Mouse (Mus musculus): ENCODE measurements around the gene Plod3. TPM values are rescaled to one million over a fixed set of nuclear protein-coding genes. Genes with fewer than 3 reads are reported as not detected.

The Plod3 gene
- polyA plus RNA-seq, 1 experiment: 124 TPM

DNA sequence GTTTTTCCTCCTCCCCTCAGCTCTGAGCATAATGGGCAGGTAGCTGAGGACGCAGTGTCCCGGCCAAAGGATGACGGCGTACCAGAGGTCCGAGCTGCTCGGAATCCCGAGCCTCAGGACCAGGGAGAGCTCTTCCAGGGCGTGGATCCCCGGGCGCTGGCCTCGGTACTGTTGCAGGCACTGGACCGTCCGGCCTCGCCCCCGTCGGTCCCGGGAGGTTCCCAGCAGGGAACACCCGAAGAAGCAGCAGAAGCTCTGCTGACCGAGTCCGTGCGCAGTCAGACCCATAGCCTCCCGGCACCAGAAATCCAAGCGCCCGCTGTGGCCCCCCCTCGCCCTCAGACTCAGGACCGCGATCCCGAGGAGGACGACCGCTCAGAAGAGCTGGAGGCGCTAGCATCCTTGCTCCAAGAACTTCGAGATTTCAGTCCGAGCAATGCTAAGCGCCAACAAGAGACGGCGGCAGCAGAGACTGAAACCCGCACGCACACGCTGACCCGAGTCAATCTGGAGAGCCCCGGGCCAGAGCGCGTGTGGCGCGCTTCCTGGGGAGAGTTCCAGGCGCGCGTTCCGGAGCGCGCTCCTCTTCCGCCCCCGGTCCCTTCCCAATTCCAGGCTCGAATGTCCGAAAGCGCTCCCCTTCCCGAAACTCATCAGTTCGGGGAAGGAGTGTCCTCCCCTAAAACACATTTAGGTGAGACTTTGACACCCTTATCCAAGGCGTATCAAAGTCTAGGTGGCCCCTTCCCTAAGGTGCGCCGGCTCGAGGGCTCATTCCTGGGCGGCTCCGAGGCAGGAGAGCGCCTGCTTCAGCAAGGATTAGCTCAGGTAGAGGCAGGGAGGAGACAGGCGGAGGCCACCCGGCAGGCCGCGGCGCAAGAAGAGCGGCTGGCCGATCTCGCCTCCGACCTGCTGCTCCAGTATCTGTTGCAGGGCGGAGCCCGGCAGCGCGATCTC lies 44.5 kb downstream of the Plod3 start:
- H3K79me2 ChIP-seq (ENCODE audit: control insufficient read depth, insufficient read depth): no peaks in the 10 kb centered on the region
- no peaks in the 10 kb centered on the region for H3K36me3 ChIP-seq (ENCODE audit: control insufficient read depth, insufficient read depth)
- peaks cover 19% of the 10 kb centered on the region for H3K27me3 ChIP-seq (ENCODE audit: control insufficient read depth, insufficient read depth, insufficient read length)
- H3K4me3 ChIP-seq: no peak overlapping the region
- H3K4me2 ChIP-seq (ENCODE audit: low read depth): peak overlapping the region; percentile 79
- TF ChIP-seq TCF3 (IDR thresholded peaks at IDR 0.05; ENCODE audit: insufficient read length, low read depth) (no peak), MAX (IDR thresholded peaks at IDR 0.05; ENCODE audit: low read depth) (peak; percentile 25), REST (IDR thresholded peaks at IDR 0.05; ENCODE audit: insufficient read depth, insufficient read length) (peak; percentile 92), E2F4 (IDR thresholded peaks at IDR 0.05; ENCODE audit: insufficient read depth) (no peak)
- H3ac ChIP-seq (ENCODE audit: control insufficient read depth, insufficient read length): no peak overlapping the region

DNA sequence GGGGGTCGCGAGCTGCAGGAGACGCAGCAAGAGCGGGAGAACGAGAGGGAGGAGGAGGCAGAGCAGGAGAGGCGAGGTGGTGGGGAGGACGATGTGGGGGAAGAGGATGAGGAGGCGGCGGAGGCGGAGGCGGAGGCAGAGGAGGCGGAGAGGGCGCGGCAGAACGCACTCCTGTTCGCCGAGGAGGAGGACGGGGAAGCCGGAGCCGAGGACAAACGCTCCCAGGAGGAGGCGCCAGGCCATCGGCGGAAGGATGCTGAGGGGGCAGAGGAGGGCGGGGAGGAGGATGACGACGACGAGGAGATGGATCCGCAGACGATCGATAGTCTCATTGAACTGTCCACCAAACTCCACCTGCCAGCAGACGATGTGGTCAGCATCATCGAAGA lies 45.2 kb downstream of the Plod3 start:
- Histone ChIP-seq H3K36me3 (ENCODE audit: control insufficient read depth, insufficient read depth) (no peaks in the 10 kb centered on the region), H3K79me2 (ENCODE audit: control insufficient read depth, insufficient read depth) (no peaks in the 10 kb centered on the region), H3K4me3 (no peak overlapping the region), H3ac (ENCODE audit: control insufficient read depth, insufficient read length) (no peak overlapping the region), H3K27me3 (ENCODE audit: control insufficient read depth, insufficient read depth, insufficient read length) (peaks cover 13% of the 10 kb centered on the region), H3K4me2 (ENCODE audit: low read depth) (peak overlapping the region; percentile 79)
- TF ChIP-seq SRF (IDR thresholded peaks at IDR 0.05; ENCODE audit: control insufficient read depth, insufficient read length, low read depth): no peak
- no peak for TF ChIP-seq USF1 (IDR thresholded peaks at IDR 0.05; ENCODE audit: low read depth)

DNA sequence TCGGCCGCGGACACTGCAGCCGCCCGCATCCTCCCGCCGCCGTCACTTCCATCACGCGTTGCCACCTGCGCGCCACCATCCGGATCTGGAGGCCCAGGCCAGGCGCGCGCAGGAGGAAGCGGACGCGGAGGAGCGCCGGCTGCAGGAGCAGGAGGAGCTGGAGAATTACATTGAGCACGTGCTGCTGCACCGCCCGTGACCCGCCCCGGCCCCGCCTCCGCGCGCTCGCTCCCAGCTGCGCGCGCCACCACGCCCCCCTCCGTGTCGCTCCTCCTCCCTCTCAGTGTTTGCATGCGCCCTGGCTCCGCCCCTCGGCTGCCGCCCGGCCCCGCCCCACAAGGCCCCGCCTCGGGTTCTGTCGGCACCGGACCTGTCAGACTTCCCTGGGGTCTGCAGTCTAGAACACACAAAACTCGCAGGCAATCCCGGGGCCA lies 45.8 kb downstream of the Plod3 start:
- peaks cover 11% of the 10 kb centered on the region for H3K27me3 ChIP-seq (ENCODE audit: control insufficient read depth, insufficient read depth, insufficient read length)
- no peak overlapping the region for H3ac ChIP-seq (ENCODE audit: control insufficient read depth, insufficient read length)
- H3K4me3 ChIP-seq: no peak overlapping the region
- H3K36me3 ChIP-seq (ENCODE audit: control insufficient read depth, insufficient read depth): peaks cover 5% of the 10 kb centered on the region
- H3K4me2 ChIP-seq (ENCODE audit: low read depth): peak overlapping the region; percentile 79
- TF ChIP-seq TCF12 (IDR thresholded peaks at IDR 0.05; ENCODE audit: insufficient read depth, poor library complexity, severe bottlenecking): no peak
- TF ChIP-seq REST (IDR thresholded peaks at IDR 0.05; ENCODE audit: insufficient read depth, insufficient read length): peak; percentile 6
- peak in 1 of 3 experiments; percentile 46 for TF ChIP-seq MYOD1 (IDR thresholded peaks at IDR 0.05; ENCODE audit: control insufficient read depth in 1 of 3, insufficient read length in 2 of 3, low read depth in 2 of 3)
- TF ChIP-seq USF1 (IDR thresholded peaks at IDR 0.05; ENCODE audit: low read depth): peak; percentile 35
- TF ChIP-seq TCF3 (IDR thresholded peaks at IDR 0.05; ENCODE audit: insufficient read length, low read depth): no peak
- TF ChIP-seq POLR2AphosphoS2 (IDR thresholded peaks at IDR 0.05; ENCODE audit: insufficient read length, low read depth): no peak
- no peaks in the 10 kb centered on the region for H3K79me2 ChIP-seq (ENCODE audit: control insufficient read depth, insufficient read depth)

DNA sequence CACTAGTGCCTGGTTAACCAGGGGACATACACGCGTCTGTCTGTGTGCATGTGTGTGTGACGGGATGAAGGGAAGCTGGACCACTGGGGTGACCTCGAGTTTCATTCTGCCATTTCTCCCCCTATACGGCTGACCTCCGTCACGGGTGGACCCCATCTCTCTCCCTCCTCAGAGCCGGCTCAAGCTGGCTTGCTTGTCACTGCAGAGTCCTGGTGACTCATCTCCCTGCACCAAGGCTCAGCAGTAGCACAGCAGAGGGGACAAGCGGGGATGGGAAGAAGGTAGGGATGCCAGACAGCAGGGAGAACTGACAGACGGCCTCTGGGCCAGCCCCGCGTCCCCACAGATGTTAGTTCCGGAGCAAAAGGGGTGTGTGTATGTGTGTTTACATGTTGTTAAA lies 49.4 kb downstream of the Plod3 start:
- Histone ChIP-seq H3K27me3 (ENCODE audit: control insufficient read depth, insufficient read depth, insufficient read length) (peaks cover 7% of the 10 kb centered on the region), H3K36me3 (ENCODE audit: control insufficient read depth, insufficient read depth) (peaks cover 11% of the 10 kb centered on the region), H3ac (ENCODE audit: control insufficient read depth, insufficient read length) (no peak overlapping the region), H3K79me2 (ENCODE audit: control insufficient read depth, insufficient read depth) (no peaks in the 10 kb centered on the region), H3K4me3 (no peak overlapping the region), H3K4me2 (ENCODE audit: low read depth) (no peak overlapping the region)
- TF ChIP-seq REST (IDR thresholded peaks at IDR 0.05; ENCODE audit: insufficient read depth, insufficient read length) (no peak), USF1 (IDR thresholded peaks at IDR 0.05; ENCODE audit: low read depth) (no peak), SRF (IDR thresholded peaks at IDR 0.05; ENCODE audit: control insufficient read depth, insufficient read length, low read depth) (no peak), E2F4 (IDR thresholded peaks at IDR 0.05; ENCODE audit: insufficient read depth) (no peak), CEBPB (IDR thresholded peaks at IDR 0.05; ENCODE audit: insufficient read depth, poor library complexity, severe bottlenecking) (no peak), MYOG (IDR thresholded peaks at IDR 0.05; ENCODE audit: control insufficient read depth in 1 of 3, insufficient read depth in 1 of 3, insufficient read length in 2 of 3, low read depth in 2 of 3) (no peak), TCF12 (IDR thresholded peaks at IDR 0.05; ENCODE audit: insufficient read depth, poor library complexity, severe bottlenecking) (no peak), POLR2AphosphoS2 (IDR thresholded peaks at IDR 0.05; ENCODE audit: insufficient read length, low read depth) (no peak), MYOD1 (IDR thresholded peaks at IDR 0.05; ENCODE audit: control insufficient read depth in 1 of 3, insufficient read length in 2 of 3, low read depth in 2 of 3) (no peak), POLR2A (IDR thresholded peaks at IDR 0.05; ENCODE audit: insufficient read length, low read depth) (no peak), TCF3 (IDR thresholded peaks at IDR 0.05; ENCODE audit: insufficient read length, low read depth) (no peak), MAX (IDR thresholded peaks at IDR 0.05; ENCODE audit: low read depth) (no peak)

DNA sequence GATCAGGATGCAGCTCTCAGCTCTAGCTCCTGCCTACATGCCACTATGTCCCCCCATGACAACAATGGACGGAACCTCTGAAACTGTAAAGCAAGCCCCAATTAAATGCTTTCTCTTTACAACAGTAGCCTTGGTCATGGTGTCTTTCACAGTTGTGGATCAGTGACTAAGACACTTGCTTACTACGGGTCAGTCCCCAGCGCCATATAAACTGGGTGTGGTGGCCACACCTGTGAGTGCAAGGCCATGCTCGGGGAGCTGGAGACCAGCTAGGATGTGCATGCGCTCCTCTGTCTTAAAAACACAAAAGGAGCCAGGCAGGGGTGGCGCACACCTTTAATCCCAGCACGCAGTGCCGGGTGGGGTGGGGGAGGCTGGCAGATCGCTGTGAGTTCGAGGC lies 52.6 kb downstream of the Plod3 start:
- no peaks in the 10 kb centered on the region for H3K27me3 ChIP-seq (ENCODE audit: control insufficient read depth, insufficient read depth, insufficient read length)
- TF ChIP-seq TCF12 (IDR thresholded peaks at IDR 0.05; ENCODE audit: insufficient read depth, poor library complexity, severe bottlenecking) (no peak), REST (IDR thresholded peaks at IDR 0.05; ENCODE audit: insufficient read depth, insufficient read length) (no peak), CEBPB (IDR thresholded peaks at IDR 0.05; ENCODE audit: insufficient read depth, poor library complexity, severe bottlenecking) (no peak), MYOD1 (IDR thresholded peaks at IDR 0.05; ENCODE audit: control insufficient read depth in 1 of 3, insufficient read length in 2 of 3, low read depth in 2 of 3) (no peak), TCF3 (IDR thresholded peaks at IDR 0.05; ENCODE audit: insufficient read length, low read depth) (no peak), POLR2A (IDR thresholded peaks at IDR 0.05; ENCODE audit: insufficient read length, low read depth) (no peak), MYOG (IDR thresholded peaks at IDR 0.05; ENCODE audit: control insufficient read depth in 1 of 3, insufficient read depth in 1 of 3, insufficient read length in 2 of 3, low read depth in 2 of 3) (no peak), SRF (IDR thresholded peaks at IDR 0.05; ENCODE audit: control insufficient read depth, insufficient read length, low read depth) (no peak), POLR2AphosphoS2 (IDR thresholded peaks at IDR 0.05; ENCODE audit: insufficient read length, low read depth) (no peak), E2F4 (IDR thresholded peaks at IDR 0.05; ENCODE audit: insufficient read depth) (no peak), USF1 (IDR thresholded peaks at IDR 0.05; ENCODE audit: low read depth) (no peak), MAX (IDR thresholded peaks at IDR 0.05; ENCODE audit: low read depth) (no peak)
- H3K4me2 ChIP-seq (ENCODE audit: low read depth): no peak overlapping the region
- no peak overlapping the region for H3K4me3 ChIP-seq
- H3K36me3 ChIP-seq (ENCODE audit: control insufficient read depth, insufficient read depth): peaks cover 11% of the 10 kb centered on the region
- no peak overlapping the region for H3ac ChIP-seq (ENCODE audit: control insufficient read depth, insufficient read length)
- peaks cover 6% of the 10 kb centered on the region for H3K79me2 ChIP-seq (ENCODE audit: control insufficient read depth, insufficient read depth)

All from myocyte (in vitro differentiated cells).